Mouse (Mus musculus): Measurements from ENCODE around the gene Rasgrf1. TPM values are rescaled to one million over a fixed set of nuclear protein-coding genes. Genes with fewer than 3 reads are reported as not detected.

Gene Rasgrf1
- polyA plus RNA-seq, 1 experiment, result 168 TPM

GRCm38 (mm10) chr9:89908601-89909000 is 1.1 kb upstream of the Rasgrf1 start:
- no peaks in the 10 kb centered on the region for H3K27me3 ChIP-seq (ENCODE audit: control insufficient read depth, insufficient read depth, low read length)
- H3K4me1 ChIP-seq (ENCODE audit: control insufficient read depth, insufficient read depth, low read length), result no peaks in the 10 kb centered on the region
- WGBS, result under 1% methylated on average over 33 of the region's 33 CpGs
- peak overlapping the region; percentile 71 for H3K27ac ChIP-seq (ENCODE audit: insufficient read depth, low read length)
- DNase-seq, result peak; percentile 77 to 79
- TF ChIP-seq POLR2A (IDR thresholded peaks at IDR 0.05; ENCODE audit: borderline replicate concordance, insufficient read depth, low read length), result no peak
- no peak for TF ChIP-seq CTCF (IDR thresholded peaks at IDR 0.05; ENCODE audit: borderline replicate concordance, insufficient read depth, low read depth, low read length)
- peak overlapping the region; percentile 72 for H3K4me3 ChIP-seq (replicated peaks; ENCODE audit: insufficient read depth, low read depth, low read length)

- TF ChIP-seq CTCF (IDR thresholded peaks at IDR 0.05; ENCODE audit: borderline replicate concordance, insufficient read depth, low read depth, low read length), result no peak
- TF ChIP-seq POLR2A (IDR thresholded peaks at IDR 0.05; ENCODE audit: borderline replicate concordance, insufficient read depth, low read length), result no peak
- H3K27ac ChIP-seq (ENCODE audit: insufficient read depth, low read length), result peak overlapping the region; percentile 69
- 2% methylated on average over 26 of the region's 26 CpGs for WGBS
- no peaks in the 10 kb centered on the region for H3K4me1 ChIP-seq (ENCODE audit: control insufficient read depth, insufficient read depth, low read length)
- peak; percentile 35 to 63 for DNase-seq
- no peaks in the 10 kb centered on the region for H3K27me3 ChIP-seq (ENCODE audit: control insufficient read depth, insufficient read depth, low read length)
- H3K4me3 ChIP-seq (replicated peaks; ENCODE audit: insufficient read depth, low read depth, low read length), result peak overlapping the region; percentile 72
These were observed 298 bp downstream of the Rasgrf1 start for GRCm38 (mm10) chr9:89910011-89910400.

GRCm38 (mm10) chr9:89910741-89911444 is 1.2 kb downstream of the Rasgrf1 start:
- Histone ChIP-seq H3K27me3 (ENCODE audit: control insufficient read depth, insufficient read depth, low read length) (no peaks in the 10 kb centered on the region), H3K4me1 (ENCODE audit: control insufficient read depth, insufficient read depth, low read length) (no peaks in the 10 kb centered on the region), H3K4me3 (replicated peaks; ENCODE audit: insufficient read depth, low read depth, low read length) (peak overlapping the region; percentile 72), H3K27ac (ENCODE audit: insufficient read depth, low read length) (no peak overlapping the region)
- TF ChIP-seq CTCF (IDR thresholded peaks at IDR 0.05; ENCODE audit: borderline replicate concordance, insufficient read depth, low read depth, low read length) (no peak), POLR2A (IDR thresholded peaks at IDR 0.05; ENCODE audit: borderline replicate concordance, insufficient read depth, low read length) (no peak)
- WGBS, result 11% methylated on average over 34 of the region's 34 CpGs
- peak; percentile 44 to 50 for DNase-seq

- WGBS, result 85% methylated on average over 5 of the region's 5 CpGs
- TF ChIP-seq CTCF (IDR thresholded peaks at IDR 0.05; ENCODE audit: borderline replicate concordance, insufficient read depth, low read depth, low read length) (no peak), POLR2A (IDR thresholded peaks at IDR 0.05; ENCODE audit: borderline replicate concordance, insufficient read depth, low read length) (no peak)
- Histone ChIP-seq H3K4me3 (replicated peaks; ENCODE audit: insufficient read depth, low read depth, low read length) (no peak overlapping the region), H3K4me1 (ENCODE audit: control insufficient read depth, insufficient read depth, low read length) (no peaks in the 10 kb centered on the region), H3K27ac (ENCODE audit: insufficient read depth, low read length) (no peak overlapping the region), H3K27me3 (ENCODE audit: control insufficient read depth, insufficient read depth, low read length) (no peaks in the 10 kb centered on the region)
- no peak for DNase-seq
These were observed 2.3 kb downstream of the Rasgrf1 start for GRCm38 (mm10) chr9:89911891-89912549.

- H3K4me3 ChIP-seq (replicated peaks; ENCODE audit: insufficient read depth, low read depth, low read length), result no peak overlapping the region
These were observed 3.4 kb downstream of the Rasgrf1 start for GRCm38 (mm10) chr9:89913135-89913534.

GRCm38 (mm10) chr9:89916471-89916870 is 6.8 kb downstream of the Rasgrf1 start:
- TF ChIP-seq CTCF (IDR thresholded peaks at IDR 0.05; ENCODE audit: borderline replicate concordance, insufficient read depth, low read depth, low read length), result no peak
- TF ChIP-seq POLR2A (IDR thresholded peaks at IDR 0.05; ENCODE audit: borderline replicate concordance, insufficient read depth, low read length), result no peak
- no peaks in the 10 kb centered on the region for H3K27me3 ChIP-seq (ENCODE audit: control insufficient read depth, insufficient read depth, low read length)
- H3K27ac ChIP-seq (ENCODE audit: insufficient read depth, low read length), result no peak overlapping the region
- peaks cover 4% of the 10 kb centered on the region; the same call in 1 of the 2 replicates for H3K4me1 ChIP-seq (ENCODE audit: control insufficient read depth, insufficient read depth, low read length)
- 87% methylated on average over 7 of the region's 7 CpGs for WGBS
- no peak for DNase-seq
- H3K4me3 ChIP-seq (replicated peaks; ENCODE audit: insufficient read depth, low read depth, low read length), result no peak overlapping the region

More at GRCm38 (mm10) chr9:89913135-89913534, 3.4 kb downstream of the Rasgrf1 start:
- no peaks in the 10 kb centered on the region for H3K27me3 ChIP-seq (ENCODE audit: control insufficient read depth, insufficient read depth, low read length)
- TF ChIP-seq CTCF (IDR thresholded peaks at IDR 0.05; ENCODE audit: borderline replicate concordance, insufficient read depth, low read depth, low read length) (no peak), POLR2A (IDR thresholded peaks at IDR 0.05; ENCODE audit: borderline replicate concordance, insufficient read depth, low read length) (no peak)
- no peaks in the 10 kb centered on the region for H3K4me1 ChIP-seq (ENCODE audit: control insufficient read depth, insufficient read depth, low read length)
- WGBS, result 75% methylated on average over 4 of the region's 4 CpGs
- no peak for DNase-seq
- no peak overlapping the region for H3K27ac ChIP-seq (ENCODE audit: insufficient read depth, low read length)

- H3K27ac ChIP-seq (ENCODE audit: insufficient read depth, low read length), result no peak overlapping the region
- no peak for DNase-seq
- no peak for TF ChIP-seq CTCF (IDR thresholded peaks at IDR 0.05; ENCODE audit: borderline replicate concordance, insufficient read depth, low read depth, low read length)
- TF ChIP-seq POLR2A (IDR thresholded peaks at IDR 0.05; ENCODE audit: borderline replicate concordance, insufficient read depth, low read length), result no peak
- H3K4me3 ChIP-seq (replicated peaks; ENCODE audit: insufficient read depth, low read depth, low read length), result no peak overlapping the region
- H3K27me3 ChIP-seq (ENCODE audit: control insufficient read depth, insufficient read depth, low read length), result no peaks in the 10 kb centered on the region
- WGBS, result 71% methylated on average over 1 of the region's 1 CpGs
- peaks cover 4% of the 10 kb centered on the region; the same call in 1 of the 2 replicates for H3K4me1 ChIP-seq (ENCODE audit: control insufficient read depth, insufficient read depth, low read length)
These were observed 7.7 kb downstream of the Rasgrf1 start for GRCm38 (mm10) chr9:89917431-89917830.

- WGBS, result 39% methylated on average over 5 of the region's 5 CpGs
- TF ChIP-seq CTCF (IDR thresholded peaks at IDR 0.05; ENCODE audit: borderline replicate concordance, insufficient read depth, low read depth, low read length), result no peak
- TF ChIP-seq POLR2A (IDR thresholded peaks at IDR 0.05; ENCODE audit: borderline replicate concordance, insufficient read depth, low read length), result no peak
- DNase-seq, result no peak
- H3K27me3 ChIP-seq (ENCODE audit: control insufficient read depth, insufficient read depth, low read length), result no peaks in the 10 kb centered on the region
- H3K4me1 ChIP-seq (ENCODE audit: control insufficient read depth, insufficient read depth, low read length), result peaks cover 4% of the 10 kb centered on the region; the same call in 1 of the 2 replicates
- H3K27ac ChIP-seq (ENCODE audit: insufficient read depth, low read length), result no peak overlapping the region
- no peak overlapping the region for H3K4me3 ChIP-seq (replicated peaks; ENCODE audit: insufficient read depth, low read depth, low read length)
These were observed 9.1 kb downstream of the Rasgrf1 start for GRCm38 (mm10) chr9:89918832-89919231.

All from cerebellum, adult 2 months (tissue).